Mouse (Mus musculus) midbrain, embryonic 14.5 days (tissue): ENCODE data around the gene F2r. TPM values are rescaled to one million over a fixed set of nuclear protein-coding genes. Genes with fewer than 3 reads are reported as not detected.
A peak's percentile ranks its signal among the peaks of the same experiment; 100 is the strongest.

ENCODE experiments used
- ATAC-seq: fragments of 200-750 bp; cut with Nextera tagmentation; 2 replicates; pipeline ENCODE4 v1.8.0; 2017; ENCODE audit warnings: moderate number of reproducible peaks, moderate library complexity; ENCODE audit not compliant: low FRiP score, low TSS enrichment
- DNase-seq: peaks from one replicate; pipeline ENCODE4 v3.0.0-alpha.2; 2015
- H3K27ac ChIP-seq: fragments of 300-500 bp; sonication (generic); replicated peaks from 2 replicates; pipeline ENCODE4 v1.5.1; 2014; ENCODE audit warnings: mild to moderate bottlenecking, low read depth, low read length, moderate library complexity
- H3K27me3 ChIP-seq: fragments of 300-500 bp; sonication (generic); 2 replicates; pipeline ENCODE4 v1.6.1; 2014; ENCODE audit warnings: low read length, control low read depth, mixed read lengths; ENCODE audit not compliant: control insufficient read depth, insufficient read depth
- H3K36me3 ChIP-seq: fragments of 300-500 bp; sonication (generic); 2 replicates; pipeline ENCODE4 v1.6.1; 2014; ENCODE audit warnings: low read length, control low read depth; ENCODE audit not compliant: control insufficient read depth, insufficient read depth
- H3K4me1 ChIP-seq: fragments of 300-500 bp; sonication (generic); 2 replicates; pipeline ENCODE4 v1.6.1; 2014; ENCODE audit warnings: mild to moderate bottlenecking, antibody characterized with exemption, low read length, control low read depth; ENCODE audit not compliant: control insufficient read depth, insufficient read depth
- H3K4me2 ChIP-seq: fragments of 300-500 bp; sonication (generic); 2 replicates; pipeline ENCODE4 v1.6.1; 2014; ENCODE audit warnings: mild to moderate bottlenecking, low read length, moderate library complexity
- H3K4me3 ChIP-seq: fragments of 300-500 bp; sonication (generic); replicated peaks from 2 replicates; pipeline ENCODE4 v1.5.1; 2014; ENCODE audit warnings: low read depth, low read length
- H3K9ac ChIP-seq: fragments of 300-500 bp; sonication (generic); replicated peaks from 2 replicates; pipeline ENCODE4 v1.6.1; 2014; ENCODE audit warnings: mild to moderate bottlenecking, low read length, moderate library complexity
- H3K9me3 ChIP-seq: fragments of 300-500 bp; sonication (generic); 2 replicates; pipeline ENCODE4 v1.6.1; 2016; ENCODE audit warnings: low read length, control low read depth, mixed read lengths; ENCODE audit not compliant: control insufficient read depth
- WGBS: fragments of 180-500 bp; shearing (Covaris S2); extraction: QIAGEN DNeasy Blood & Tissue Kit; methylation state at CpG from one replicate; pipeline ENCODE4 v1.1.7; 2014; 5-methylcytosine and 5-hydroxymethylcytosine counted together
- polyA plus RNA-seq: library from polyadenylated mRNA; unstranded; fragments of >200 nt; fragmentation: Nextera tagmentation; extraction: Ambion mirVana; gene quantifications from 2 replicates; pipeline ENCODE4 v1.2.1, GENCODE M21; 2014

F2r gene
- polyA plus RNA-seq, result 53.5 and 78.8 TPM in 2 replicates

- peak; percentile 91 for DNase-seq
Measured at GRCm38 (mm10) chr13:95618309-95618712, at the start of gene F2r. TSS of gene F2r (minus strand) at chr13:95618487.

DNA sequence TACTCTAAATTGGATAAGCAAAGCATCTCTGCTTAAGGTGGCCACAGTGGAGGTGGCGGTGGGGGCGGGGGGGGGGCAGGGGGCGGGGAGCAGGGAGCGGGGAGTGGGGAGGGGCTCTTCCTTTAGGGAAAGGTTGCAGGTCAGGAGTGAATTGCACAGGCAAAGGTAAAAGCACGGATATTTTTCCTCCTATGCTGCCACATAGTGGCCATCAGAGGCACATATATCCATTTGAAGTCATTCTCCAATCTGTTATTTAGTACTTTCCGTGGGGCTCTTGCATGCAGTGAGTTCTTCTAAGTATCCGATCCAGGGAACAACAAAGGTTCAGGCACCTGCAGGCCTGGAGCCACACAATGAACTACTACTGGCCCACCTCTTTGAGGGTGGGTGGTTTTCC lies 49.0 kb upstream of the F2r start:
- no peak overlapping the region for H3K9ac ChIP-seq
- H3K4me2 ChIP-seq, result no peak overlapping the region
- H3K27ac ChIP-seq, result no peak overlapping the region
- no peaks in the 10 kb centered on the region for H3K27me3 ChIP-seq
- no peak overlapping the region for H3K4me3 ChIP-seq
- no peaks in the 10 kb centered on the region for H3K4me1 ChIP-seq
- WGBS, result 29% methylated on average over 7 of the region's 7 CpGs
- H3K9me3 ChIP-seq, result no peaks in the 10 kb centered on the region
- ATAC-seq (no peak; the same call in 1 of the 2 replicates), DNase-seq (peak; percentile 69)
- no peaks in the 10 kb centered on the region for H3K36me3 ChIP-seq

More at GRCm38 (mm10) chr13:95618309-95618712, at the start of gene F2r:
- peaks cover 26% of the 10 kb centered on the region for H3K4me1 ChIP-seq
- peak within 1 kb of the TSS; percentile 75 for H3K4me3 ChIP-seq
- no peaks in the 10 kb centered on the region for H3K9me3 ChIP-seq
- peak within 1 kb of the TSS; percentile 88 for H3K9ac ChIP-seq
- H3K27me3 ChIP-seq, result no peaks in the 10 kb centered on the region
- under 1% methylated on average over 42 of the region's 42 CpGs for WGBS
- H3K27ac ChIP-seq, result peak within 1 kb of the TSS; percentile 70
- H3K36me3 ChIP-seq, result no peaks in the 10 kb centered on the region
- H3K4me2 ChIP-seq, result peak within 1 kb of the TSS; percentile 74
- peak; percentile 93 for ATAC-seq

- Histone ChIP-seq H3K9me3 (no peaks in the 10 kb centered on the region), H3K4me3 (no peak overlapping the region), H3K4me1 (no peaks in the 10 kb centered on the region), H3K27me3 (no peaks in the 10 kb centered on the region), H3K9ac (no peak overlapping the region), H3K36me3 (no peaks in the 10 kb centered on the region), H3K27ac (no peak overlapping the region), H3K4me2 (no peak overlapping the region)
- ATAC-seq (no peak), DNase-seq (no peak)
- WGBS, result 74% methylated on average over 13 of the region's 13 CpGs
Measured at GRCm38 (mm10) chr13:95665644-95666356, 47.5 kb upstream of the F2r start.

DNA sequence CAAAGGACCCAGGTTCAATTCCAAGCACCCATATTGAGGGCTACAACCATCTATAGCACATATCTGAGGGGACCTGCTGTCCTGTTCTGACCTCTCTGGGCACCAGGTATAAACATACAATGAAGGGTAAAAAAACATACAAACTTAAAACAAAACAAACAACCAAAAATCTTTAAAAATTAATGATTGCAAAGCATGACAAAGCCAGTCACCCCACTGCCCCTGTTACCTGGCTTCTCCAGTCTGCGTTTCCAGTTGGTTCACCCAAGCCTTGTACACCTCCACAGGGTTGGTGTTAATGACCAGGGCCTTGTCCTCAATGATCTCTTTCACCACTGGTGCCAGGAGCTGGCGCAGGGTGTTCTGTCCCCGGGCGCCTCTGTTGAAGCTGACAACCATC lies 45.5 kb upstream of the F2r start:
- Histone ChIP-seq H3K4me1 (no peaks in the 10 kb centered on the region), H3K27ac (no peak overlapping the region), H3K9me3 (no peaks in the 10 kb centered on the region), H3K4me3 (no peak overlapping the region), H3K27me3 (no peaks in the 10 kb centered on the region), H3K4me2 (no peak overlapping the region), H3K9ac (no peak overlapping the region), H3K36me3 (no peaks in the 10 kb centered on the region)
- WGBS, result 97% methylated on average over 4 of the region's 4 CpGs
- DNase-seq (no peak), ATAC-seq (no peak)

DNA sequence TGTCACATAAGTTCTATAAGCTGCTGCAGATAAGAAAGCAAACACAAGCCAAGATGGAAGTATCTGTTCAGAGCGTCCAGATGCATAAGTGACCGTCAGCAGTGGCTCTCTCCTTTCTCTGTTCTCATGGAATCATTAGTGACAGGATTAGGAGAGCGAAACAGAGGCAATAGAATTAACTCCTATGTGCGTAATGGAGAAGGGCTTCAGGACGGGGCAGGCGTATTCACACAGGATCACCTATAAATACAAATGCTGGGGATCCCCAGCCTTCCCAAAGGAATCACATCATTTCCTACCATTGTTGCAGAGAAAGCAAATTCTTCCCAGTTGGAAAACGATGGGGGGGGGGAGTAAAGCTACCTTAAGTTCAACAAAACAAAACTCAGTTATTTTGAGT lies 41.1 kb upstream of the F2r start:
- DNase-seq, result no peak
- Histone ChIP-seq H3K4me1 (no peaks in the 10 kb centered on the region), H3K27ac (no peak overlapping the region), H3K4me2 (no peak overlapping the region), H3K27me3 (no peaks in the 10 kb centered on the region), H3K9me3 (no peaks in the 10 kb centered on the region), H3K36me3 (no peaks in the 10 kb centered on the region), H3K9ac (no peak overlapping the region), H3K4me3 (no peak overlapping the region)
- ATAC-seq, result no peak
- whole genome bisulfite sequencing, result 84% methylated on average over 7 of the region's 7 CpGs

GRCm38 (mm10) chr13:95657171-95657570 lies 38.9 kb upstream of the F2r start:
- H3K9me3 ChIP-seq, result no peaks in the 10 kb centered on the region
- no peak overlapping the region for H3K4me2 ChIP-seq
- ATAC-seq (no peak), DNase-seq (no peak)
- no peak overlapping the region for H3K9ac ChIP-seq
- H3K27ac ChIP-seq, result no peak overlapping the region
- no peak overlapping the region for H3K4me3 ChIP-seq
- H3K36me3 ChIP-seq, result no peaks in the 10 kb centered on the region
- no peaks in the 10 kb centered on the region for H3K27me3 ChIP-seq
- H3K4me1 ChIP-seq, result no peaks in the 10 kb centered on the region
- 66% methylated on average over 9 of the region's 9 CpGs for WGBS

GRCm38 (mm10) chr13:95655284-95655683 lies 37.0 kb upstream of the F2r start:
- no peak for ATAC-seq
- DNase-seq, result no peak

DNA sequence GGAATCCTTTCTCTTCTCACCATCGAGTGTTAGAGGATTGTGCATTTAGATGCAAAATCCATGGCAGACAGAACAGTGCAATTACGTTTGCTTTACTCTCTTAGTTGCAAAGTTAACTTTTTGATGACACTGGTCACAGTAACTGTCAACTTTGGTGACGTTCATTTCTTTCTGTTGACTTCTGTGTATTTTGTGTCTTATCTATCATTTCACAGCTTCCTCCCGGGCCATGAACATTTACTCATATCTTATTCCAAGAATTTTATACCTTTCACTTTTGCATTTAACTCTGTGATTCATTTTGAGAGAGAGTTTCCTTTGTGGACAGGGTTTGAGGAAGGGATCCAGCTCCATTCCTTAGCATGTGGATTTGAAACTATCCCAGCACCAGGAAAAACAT lies 35.4 kb upstream of the F2r start:
- ATAC-seq (no peak), DNase-seq (no peak)
- Histone ChIP-seq H3K9ac (no peak overlapping the region), H3K4me1 (no peaks in the 10 kb centered on the region), H3K27me3 (no peaks in the 10 kb centered on the region), H3K36me3 (no peaks in the 10 kb centered on the region), H3K9me3 (no peaks in the 10 kb centered on the region), H3K4me2 (no peak overlapping the region), H3K27ac (no peak overlapping the region), H3K4me3 (no peak overlapping the region)
- 92% methylated on average over 4 of the region's 4 CpGs for WGBS

More at GRCm38 (mm10) chr13:95655284-95655683, 37.0 kb upstream of the F2r start:
- no peaks in the 10 kb centered on the region for H3K4me1 ChIP-seq
- 64% methylated on average over 9 of the region's 9 CpGs for WGBS
- no peak overlapping the region for H3K4me3 ChIP-seq
- no peak overlapping the region for H3K9ac ChIP-seq
- no peak overlapping the region for H3K4me2 ChIP-seq
- H3K9me3 ChIP-seq, result no peaks in the 10 kb centered on the region
- no peaks in the 10 kb centered on the region for H3K27me3 ChIP-seq
- no peak overlapping the region for H3K27ac ChIP-seq
- no peaks in the 10 kb centered on the region for H3K36me3 ChIP-seq
